Mouse (Mus musculus): ENCODE results near the gene Olfr148. TPM values are rescaled to one million over a fixed set of nuclear protein-coding genes. Genes with fewer than 3 reads are reported as not detected.
A peak's percentile ranks its signal among the peaks of the same experiment; 100 is the strongest.

Olfr148 gene
- not detected in 2 replicates for polyA plus RNA-seq (2014; fragmentation: Nextera tagmentation; extraction: Ambion mirVana)

DNA sequence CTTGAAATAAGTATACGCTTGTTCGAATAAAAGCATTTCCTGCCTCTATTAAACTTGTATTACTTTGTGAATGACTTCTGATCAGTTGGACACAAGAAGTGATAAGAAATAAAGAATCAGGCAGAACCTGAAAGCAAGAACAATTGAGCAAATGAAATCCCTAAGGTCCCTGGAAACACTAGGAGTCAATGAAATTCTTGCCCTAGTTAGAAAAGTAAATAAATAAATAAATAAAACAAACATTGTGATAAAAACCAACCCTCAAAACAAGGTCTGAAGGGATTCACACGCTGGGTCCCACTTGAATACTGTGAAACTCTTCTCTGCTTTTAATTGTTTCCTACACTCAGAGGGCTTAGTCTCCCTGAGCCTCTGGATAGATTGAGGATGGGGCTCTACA is at the start of gene Olfr148:
Gene Olfr148, plus strand, starts transcription at position 301 of the 400 bp plus-strand sequence.
- 70% methylated on average over 3 of the region's 3 CpGs for WGBS
- Histone ChIP-seq H3K27me3 (ENCODE audit: control insufficient read depth, insufficient read depth, low read length) (no peaks in the 10 kb centered on the region), H3K4me3 (ENCODE audit: low read depth, low read length) (no peak within 1 kb of the TSS), H3K9ac (ENCODE audit: low read length) (no peak within 1 kb of the TSS), H3K9me3 (ENCODE audit: control insufficient read depth, low read length) (no peaks in the 10 kb centered on the region), H3K27ac (ENCODE audit: low read depth, low read length) (no peak within 1 kb of the TSS), H3K4me2 (no peak within 1 kb of the TSS), H3K36me3 (ENCODE audit: control insufficient read depth, insufficient read depth, low read length) (no peaks in the 10 kb centered on the region), H3K4me1 (ENCODE audit: control insufficient read depth, insufficient read depth, low read length) (no peaks in the 10 kb centered on the region)
- no peak for DNase-seq (ENCODE audit: low spot score, missing footprints)
- ATAC-seq (ENCODE audit: low FRiP score): no peak

DNA sequence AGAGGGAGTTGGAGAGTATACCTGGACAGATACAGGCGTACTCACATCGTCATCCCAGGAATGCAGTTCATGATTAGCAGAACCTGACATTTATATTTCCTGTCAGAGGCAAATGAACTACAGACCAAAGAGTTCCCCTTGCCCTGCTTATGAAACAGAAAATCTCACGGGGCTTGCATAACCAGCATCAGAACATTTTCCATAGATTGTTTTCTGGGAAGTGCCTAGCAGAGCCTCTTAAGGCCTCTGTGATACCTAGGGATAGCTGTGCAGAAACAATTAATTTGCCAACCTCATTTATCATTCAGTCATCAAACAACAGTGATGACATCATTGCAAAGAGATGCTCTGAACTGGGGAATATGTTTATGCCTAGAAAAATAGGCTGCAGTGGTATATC is 35.0 kb upstream of the Olfr148 start, which contains the start of gene Olfr959:
Gene Olfr959, minus strand, starts transcription at position 101 of the 400 bp plus-strand sequence.
- Histone ChIP-seq H3K4me2 (no peak within 1 kb of the TSS), H3K27me3 (ENCODE audit: control insufficient read depth, insufficient read depth, low read length) (no peaks in the 10 kb centered on the region), H3K9ac (ENCODE audit: low read length) (no peak within 1 kb of the TSS), H3K27ac (ENCODE audit: low read depth, low read length) (no peak within 1 kb of the TSS), H3K36me3 (ENCODE audit: control insufficient read depth, insufficient read depth, low read length) (no peaks in the 10 kb centered on the region), H3K4me1 (ENCODE audit: control insufficient read depth, insufficient read depth, low read length) (no peaks in the 10 kb centered on the region), H3K4me3 (ENCODE audit: low read depth, low read length) (no peak within 1 kb of the TSS), H3K9me3 (ENCODE audit: control insufficient read depth, low read length) (no peaks in the 10 kb centered on the region)
- ATAC-seq (ENCODE audit: low FRiP score) (no peak), DNase-seq (ENCODE audit: low spot score, missing footprints) (no peak)
- 94% methylated on average over 3 of the region's 3 CpGs for WGBS

DNA sequence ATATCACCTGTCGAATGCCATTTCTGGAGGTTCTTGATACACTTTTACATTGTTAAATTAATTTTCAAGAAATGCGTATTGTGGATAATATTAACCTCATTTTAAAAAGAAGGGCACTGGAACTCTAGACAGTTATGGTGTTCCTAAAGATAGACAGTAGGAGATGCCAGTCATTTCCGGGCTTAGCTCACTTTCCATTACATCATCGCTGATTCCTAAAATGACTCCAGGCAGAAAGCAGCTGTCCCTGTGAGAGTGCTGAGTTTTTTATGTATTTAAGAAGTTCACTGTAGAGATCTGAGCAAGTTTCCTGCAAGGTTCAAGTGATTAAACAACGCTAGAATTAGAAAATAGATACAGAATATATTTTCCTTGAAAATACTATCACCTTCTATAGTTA is 33.4 kb upstream of the Olfr148 start:
- Histone ChIP-seq H3K4me3 (ENCODE audit: low read depth, low read length) (no peak overlapping the region), H3K27me3 (ENCODE audit: control insufficient read depth, insufficient read depth, low read length) (no peaks in the 10 kb centered on the region), H3K4me2 (no peak overlapping the region), H3K27ac (ENCODE audit: low read depth, low read length) (no peak overlapping the region), H3K9me3 (ENCODE audit: control insufficient read depth, low read length) (no peaks in the 10 kb centered on the region), H3K36me3 (ENCODE audit: control insufficient read depth, insufficient read depth, low read length) (no peaks in the 10 kb centered on the region), H3K4me1 (ENCODE audit: control insufficient read depth, insufficient read depth, low read length) (no peaks in the 10 kb centered on the region), H3K9ac (ENCODE audit: low read length) (no peak overlapping the region)
- 87% methylated on average over 5 of the region's 5 CpGs for WGBS
- DNase-seq (ENCODE audit: low spot score, missing footprints) (no peak), ATAC-seq (ENCODE audit: low FRiP score) (no peak)

DNA sequence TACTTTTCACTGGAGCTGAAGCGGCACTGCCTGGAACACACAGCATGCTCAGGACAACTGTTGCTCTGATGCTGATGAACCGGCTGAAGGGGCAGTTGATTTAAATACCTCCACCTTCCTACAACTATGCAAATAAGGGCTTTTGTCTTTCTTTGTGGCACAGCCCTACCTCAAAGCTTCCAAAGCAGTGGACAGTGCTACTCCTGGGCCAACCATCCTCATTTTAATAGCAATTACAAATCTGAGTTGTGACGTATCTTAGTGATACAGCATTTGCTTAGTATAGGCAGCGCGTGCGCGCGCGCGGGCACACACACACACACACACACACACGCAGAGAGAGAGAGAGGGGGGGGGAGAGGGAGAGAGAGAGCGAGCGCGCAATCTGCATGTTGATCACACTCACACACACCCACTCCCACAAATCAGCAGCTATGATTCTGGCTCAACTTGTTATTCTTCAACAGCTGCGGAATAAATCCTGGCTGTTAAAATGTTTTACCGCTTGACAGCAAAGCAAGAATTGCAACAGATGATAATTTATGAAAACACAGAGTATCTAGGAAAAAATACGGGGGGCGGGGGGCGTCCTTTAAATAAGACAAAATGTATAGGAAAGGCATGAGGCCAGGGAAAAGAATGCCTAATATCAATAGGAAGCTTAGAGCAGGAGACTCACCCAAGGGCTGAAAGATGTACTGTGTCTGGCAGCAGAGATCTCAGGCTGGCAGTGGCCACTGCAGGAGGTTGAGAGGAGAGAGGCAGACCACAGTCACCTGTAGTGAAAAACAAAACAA is 7.7 kb upstream of the Olfr148 start:
- H3K9me3 ChIP-seq (ENCODE audit: control insufficient read depth, low read length): no peaks in the 10 kb centered on the region
- under 1% methylated on average over 18 of the region's 19 CpGs for WGBS
- H3K36me3 ChIP-seq (ENCODE audit: control insufficient read depth, insufficient read depth, low read length): no peaks in the 10 kb centered on the region
- ATAC-seq (ENCODE audit: low FRiP score) (peak; percentile 86), DNase-seq (ENCODE audit: low spot score, missing footprints) (peak; percentile 94)
- H3K4me3 ChIP-seq (ENCODE audit: low read depth, low read length): peak overlapping the region; percentile 19
- H3K27me3 ChIP-seq (ENCODE audit: control insufficient read depth, insufficient read depth, low read length): no peaks in the 10 kb centered on the region
- H3K27ac ChIP-seq (ENCODE audit: low read depth, low read length): no peak overlapping the region
- H3K4me2 ChIP-seq: peak overlapping the region; percentile 51
- no peak overlapping the region for H3K9ac ChIP-seq (ENCODE audit: low read length)
- no peaks in the 10 kb centered on the region for H3K4me1 ChIP-seq (ENCODE audit: control insufficient read depth, insufficient read depth, low read length)

DNA sequence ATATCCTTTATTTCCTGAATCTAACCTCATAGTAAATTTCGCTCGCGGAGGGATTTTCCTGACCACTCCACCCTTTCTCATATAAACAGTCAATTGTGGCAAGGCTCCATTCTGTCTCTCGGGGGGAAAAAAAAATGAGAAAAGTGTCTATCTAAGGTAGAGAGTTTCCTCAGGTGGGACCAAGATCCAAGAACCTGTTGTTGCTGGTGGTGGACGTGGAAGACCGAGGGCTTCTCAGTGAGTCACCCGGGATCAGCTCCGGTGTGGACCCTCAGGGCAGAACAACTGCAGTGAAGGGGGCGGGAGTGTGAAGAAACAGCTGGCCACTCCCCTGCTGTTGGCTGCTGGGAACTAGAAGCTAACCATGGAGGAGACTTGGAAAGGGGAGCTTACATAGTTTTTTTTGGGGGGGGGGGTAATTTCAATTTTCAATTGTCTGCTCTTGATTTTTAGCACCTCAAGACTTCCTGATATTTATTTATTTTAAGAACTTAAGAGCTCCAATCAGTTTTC is 7.1 kb upstream of the Olfr148 start:
- no peaks in the 10 kb centered on the region for H3K4me1 ChIP-seq (ENCODE audit: control insufficient read depth, insufficient read depth, low read length)
- peak overlapping the region; percentile 19 for H3K4me3 ChIP-seq (ENCODE audit: low read depth, low read length)
- H3K9me3 ChIP-seq (ENCODE audit: control insufficient read depth, low read length): no peaks in the 10 kb centered on the region
- no peaks in the 10 kb centered on the region for H3K36me3 ChIP-seq (ENCODE audit: control insufficient read depth, insufficient read depth, low read length)
- ATAC-seq (ENCODE audit: low FRiP score) (peak; percentile 82), DNase-seq (ENCODE audit: low spot score, missing footprints) (peak; percentile 94)
- H3K4me2 ChIP-seq: peak overlapping the region; percentile 51
- H3K27me3 ChIP-seq (ENCODE audit: control insufficient read depth, insufficient read depth, low read length): no peaks in the 10 kb centered on the region
- no peak overlapping the region for H3K27ac ChIP-seq (ENCODE audit: low read depth, low read length)
- WGBS: 0% methylated on average over 9 of the region's 9 CpGs
- no peak overlapping the region for H3K9ac ChIP-seq (ENCODE audit: low read length)

DNA sequence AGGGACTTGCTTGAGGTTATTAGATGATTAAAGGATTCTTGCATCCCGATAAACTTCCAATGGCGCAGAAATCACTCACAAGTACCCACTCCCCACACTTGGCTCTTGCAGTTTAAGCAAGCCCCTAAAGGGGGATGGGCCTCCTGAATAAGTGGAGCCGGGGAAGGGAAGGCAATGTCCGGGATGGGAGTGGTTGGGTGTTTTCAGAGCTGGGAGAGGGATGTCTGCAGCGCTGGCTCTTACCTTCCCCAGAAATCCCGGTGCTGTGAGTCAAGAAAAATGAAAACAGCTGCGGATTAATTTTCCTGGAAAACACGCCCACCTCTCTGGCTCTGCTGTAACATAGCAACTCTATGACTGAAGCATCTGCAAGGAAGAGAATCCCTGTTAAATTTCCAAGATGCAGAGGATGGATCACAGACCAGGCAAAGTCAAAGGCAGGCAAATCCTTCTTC is 6.4 kb upstream of the Olfr148 start, which contains the start of gene AW551984:
Gene AW551984, minus strand, starts transcription at position 405 of the 455 bp plus-strand sequence.
- Histone ChIP-seq H3K27me3 (ENCODE audit: control insufficient read depth, insufficient read depth, low read length) (no peaks in the 10 kb centered on the region), H3K9ac (ENCODE audit: low read length) (peak within 1 kb of the TSS; percentile 36; the same call in 1 of the 2 replicates), H3K36me3 (ENCODE audit: control insufficient read depth, insufficient read depth, low read length) (no peaks in the 10 kb centered on the region), H3K4me1 (ENCODE audit: control insufficient read depth, insufficient read depth, low read length) (no peaks in the 10 kb centered on the region), H3K4me2 (peak within 1 kb of the TSS; percentile 51), H3K4me3 (ENCODE audit: low read depth, low read length) (peak within 1 kb of the TSS; percentile 19), H3K27ac (ENCODE audit: low read depth, low read length) (no peak within 1 kb of the TSS), H3K9me3 (ENCODE audit: control insufficient read depth, low read length) (no peaks in the 10 kb centered on the region)
- WGBS: 0% methylated on average over 8 of the region's 8 CpGs
- DNase-seq (ENCODE audit: low spot score, missing footprints): no peak
- ATAC-seq (ENCODE audit: low FRiP score): peak; percentile 70

DNA sequence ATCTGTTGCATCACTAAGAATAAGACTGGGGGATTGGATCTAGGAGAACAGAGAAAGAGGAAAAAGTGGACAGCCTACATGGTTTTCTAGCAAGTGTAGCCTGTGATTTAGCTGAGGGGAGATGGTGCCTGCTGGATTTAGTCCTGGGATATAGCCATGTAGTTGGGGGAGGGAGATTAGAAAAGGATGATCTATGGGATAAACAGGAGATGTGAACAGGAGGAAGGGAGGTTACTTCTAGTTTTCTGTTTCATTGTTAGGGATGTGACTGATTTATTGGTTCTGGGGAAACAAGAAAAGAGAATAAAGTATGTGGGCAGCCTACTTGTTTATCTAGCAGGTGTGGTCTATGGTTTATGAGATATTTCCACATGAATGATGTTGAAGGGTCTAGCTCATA is 2.0 kb upstream of the Olfr148 start:
- no peak overlapping the region for H3K4me2 ChIP-seq
- no peaks in the 10 kb centered on the region for H3K36me3 ChIP-seq (ENCODE audit: control insufficient read depth, insufficient read depth, low read length)
- H3K4me3 ChIP-seq (ENCODE audit: low read depth, low read length): no peak overlapping the region
- no peaks in the 10 kb centered on the region for H3K9me3 ChIP-seq (ENCODE audit: control insufficient read depth, low read length)
- H3K4me1 ChIP-seq (ENCODE audit: control insufficient read depth, insufficient read depth, low read length): no peaks in the 10 kb centered on the region
- H3K9ac ChIP-seq (ENCODE audit: low read length): no peak overlapping the region
- DNase-seq (ENCODE audit: low spot score, missing footprints) (no peak), ATAC-seq (ENCODE audit: low FRiP score) (no peak)
- no peaks in the 10 kb centered on the region for H3K27me3 ChIP-seq (ENCODE audit: control insufficient read depth, insufficient read depth, low read length)
- no peak overlapping the region for H3K27ac ChIP-seq (ENCODE audit: low read depth, low read length)

DNA sequence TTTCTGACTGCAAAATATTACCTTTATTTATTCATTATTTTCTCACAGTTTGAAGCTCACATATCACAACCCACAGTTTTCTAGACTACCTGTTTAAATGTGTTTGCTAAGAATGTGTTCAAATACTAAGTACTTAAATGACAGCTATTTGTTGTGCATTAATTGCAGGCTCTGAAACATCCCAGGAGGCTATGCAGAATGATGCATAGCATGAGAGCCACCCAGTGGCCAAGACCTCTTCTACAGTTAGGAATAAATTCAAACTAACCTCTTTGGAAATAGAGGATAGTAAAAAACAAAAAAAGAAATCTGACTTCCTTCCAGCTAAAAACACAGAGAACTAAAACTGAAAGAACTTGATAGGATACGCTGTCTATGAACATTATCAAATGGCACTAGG is 1.5 kb downstream of the Olfr148 start:
- 0 out of 2 replicates have a peak, but pooled peaks have one; percentile 61 for ATAC-seq (ENCODE audit: low FRiP score)
- Histone ChIP-seq H3K36me3 (ENCODE audit: control insufficient read depth, insufficient read depth, low read length) (no peaks in the 10 kb centered on the region), H3K27ac (ENCODE audit: low read depth, low read length) (no peak overlapping the region), H3K4me3 (ENCODE audit: low read depth, low read length) (no peak overlapping the region), H3K9me3 (ENCODE audit: control insufficient read depth, low read length) (no peaks in the 10 kb centered on the region), H3K9ac (ENCODE audit: low read length) (no peak overlapping the region), H3K27me3 (ENCODE audit: control insufficient read depth, insufficient read depth, low read length) (no peaks in the 10 kb centered on the region), H3K4me2 (no peak overlapping the region), H3K4me1 (ENCODE audit: control insufficient read depth, insufficient read depth, low read length) (no peaks in the 10 kb centered on the region)
- DNase-seq (ENCODE audit: low spot score, missing footprints): no peak
- 63% methylated on average over 1 of the region's 1 CpGs for WGBS

DNA sequence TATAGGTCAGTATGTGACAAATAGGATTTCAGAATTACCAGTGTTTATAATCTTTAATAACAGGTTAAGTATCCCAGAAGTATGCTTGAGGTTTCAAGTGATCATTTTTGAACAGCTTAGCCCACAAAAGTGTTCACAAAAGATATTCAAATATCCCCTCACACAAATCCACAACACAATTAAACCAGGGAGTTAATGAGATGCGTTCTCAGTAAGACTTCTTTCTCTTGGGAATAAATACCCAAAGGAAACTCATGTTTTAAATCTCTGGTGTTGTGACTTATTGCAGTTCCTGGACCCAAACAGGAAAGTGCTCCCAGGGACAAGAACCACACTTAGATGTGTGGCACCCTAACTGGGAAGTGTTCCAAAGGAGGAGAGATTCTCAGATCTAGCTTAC is 10.6 kb downstream of the Olfr148 start, which contains the start of gene Olfr960:
Gene Olfr960, plus strand, starts transcription at position 301 of the 400 bp plus-strand sequence.
- no peak within 1 kb of the TSS for H3K9ac ChIP-seq (ENCODE audit: low read length)
- no peaks in the 10 kb centered on the region for H3K27me3 ChIP-seq (ENCODE audit: control insufficient read depth, insufficient read depth, low read length)
- no peak within 1 kb of the TSS for H3K4me3 ChIP-seq (ENCODE audit: low read depth, low read length)
- H3K27ac ChIP-seq (ENCODE audit: low read depth, low read length): no peak within 1 kb of the TSS
- H3K4me1 ChIP-seq (ENCODE audit: control insufficient read depth, insufficient read depth, low read length): no peaks in the 10 kb centered on the region
- ATAC-seq (ENCODE audit: low FRiP score) (no peak), DNase-seq (ENCODE audit: low spot score, missing footprints) (no peak)
- 56% methylated on average over 1 of the region's 1 CpGs for WGBS
- no peaks in the 10 kb centered on the region for H3K9me3 ChIP-seq (ENCODE audit: control insufficient read depth, low read length)
- H3K36me3 ChIP-seq (ENCODE audit: control insufficient read depth, insufficient read depth, low read length): no peaks in the 10 kb centered on the region
- H3K4me2 ChIP-seq: no peak within 1 kb of the TSS

Measured in midbrain, embryonic 11.5 days (tissue).